Mouse (Mus musculus) bone marrow macrophage, adult 2 months (primary cell): ENCODE measurements at regions not wholly inside any gene's neighbourhood (a gene's known extent, or its start where the extent isn't known, plus 50 kb on each side); places are given as distances from the start of the nearest gene placed in this dataset.

Source experiments
- CTCF ChIP-seq: IDR thresholded peaks from 2 replicates; pipeline ENCODE4 v1.5.1; 2012; ENCODE audit warnings: low read depth, mild to moderate bottlenecking, low read length, moderate library complexity
- POLR2A ChIP-seq: IDR thresholded peaks from 2 replicates; pipeline ENCODE4 v1.6.1; 2012; ENCODE audit warnings: mild to moderate bottlenecking, low read depth, low read length, borderline replicate concordance

GRCm38 (mm10) chr14:25153573-25153972 is 305.4 kb upstream of the Zmiz1 start:
- TF ChIP-seq POLR2A (no peak), CTCF (no peak)
